Mouse (Mus musculus) cerebellum, adult 2 months (tissue): ENCODE results near the gene Trf.

Experiments used
- CTCF ChIP-seq: fragments of 200-500 bp; IDR thresholded peaks from 2 replicates; pipeline ENCODE4 v1.5.1; 2011; ENCODE audit warnings: low read depth, mild to moderate bottlenecking, control low read depth, low read length, moderate library complexity, borderline replicate concordance; ENCODE audit not compliant: insufficient read depth
- POLR2A ChIP-seq: fragments of 200-500 bp; IDR thresholded peaks from 2 replicates; pipeline ENCODE4 v1.6.1; 2011; ENCODE audit warnings: low read length, control low read depth, borderline replicate concordance; ENCODE audit not compliant: insufficient read depth

DNA sequence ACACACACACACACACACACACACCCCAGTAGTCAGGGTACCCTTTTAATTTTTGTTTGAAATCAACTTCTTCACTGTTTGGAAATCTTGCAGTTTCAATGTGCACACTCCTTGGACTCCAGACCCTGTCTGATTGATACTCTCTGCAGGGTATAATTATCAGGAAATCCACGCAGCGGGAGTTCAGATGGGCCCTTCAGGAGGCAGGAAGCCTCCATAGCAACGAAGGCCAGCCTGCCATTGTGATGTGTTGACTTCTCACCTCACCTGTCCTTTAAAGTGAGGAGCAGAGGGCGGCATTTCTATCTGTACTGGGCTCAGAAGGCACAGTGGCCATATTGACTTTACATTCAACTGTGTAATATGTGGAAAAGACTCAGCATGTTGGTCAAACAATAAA is 45.4 kb downstream of the Trf start:
- TF ChIP-seq CTCF, result no peak
- TF ChIP-seq POLR2A, result no peak
